Mouse (Mus musculus) yolk sac, embryonic 10.5 days (tissue): ENCODE data around the gene Pwwp2a.
A peak's percentile ranks its signal among the peaks of the same experiment; 100 is the strongest.

ENCODE experiments used
- DNase-seq: peaks from one replicate; pipeline ENCODE4 v3.0.0-alpha.2; 2017; ENCODE audit warnings: low spot score

Gene Pwwp2a

DNA sequence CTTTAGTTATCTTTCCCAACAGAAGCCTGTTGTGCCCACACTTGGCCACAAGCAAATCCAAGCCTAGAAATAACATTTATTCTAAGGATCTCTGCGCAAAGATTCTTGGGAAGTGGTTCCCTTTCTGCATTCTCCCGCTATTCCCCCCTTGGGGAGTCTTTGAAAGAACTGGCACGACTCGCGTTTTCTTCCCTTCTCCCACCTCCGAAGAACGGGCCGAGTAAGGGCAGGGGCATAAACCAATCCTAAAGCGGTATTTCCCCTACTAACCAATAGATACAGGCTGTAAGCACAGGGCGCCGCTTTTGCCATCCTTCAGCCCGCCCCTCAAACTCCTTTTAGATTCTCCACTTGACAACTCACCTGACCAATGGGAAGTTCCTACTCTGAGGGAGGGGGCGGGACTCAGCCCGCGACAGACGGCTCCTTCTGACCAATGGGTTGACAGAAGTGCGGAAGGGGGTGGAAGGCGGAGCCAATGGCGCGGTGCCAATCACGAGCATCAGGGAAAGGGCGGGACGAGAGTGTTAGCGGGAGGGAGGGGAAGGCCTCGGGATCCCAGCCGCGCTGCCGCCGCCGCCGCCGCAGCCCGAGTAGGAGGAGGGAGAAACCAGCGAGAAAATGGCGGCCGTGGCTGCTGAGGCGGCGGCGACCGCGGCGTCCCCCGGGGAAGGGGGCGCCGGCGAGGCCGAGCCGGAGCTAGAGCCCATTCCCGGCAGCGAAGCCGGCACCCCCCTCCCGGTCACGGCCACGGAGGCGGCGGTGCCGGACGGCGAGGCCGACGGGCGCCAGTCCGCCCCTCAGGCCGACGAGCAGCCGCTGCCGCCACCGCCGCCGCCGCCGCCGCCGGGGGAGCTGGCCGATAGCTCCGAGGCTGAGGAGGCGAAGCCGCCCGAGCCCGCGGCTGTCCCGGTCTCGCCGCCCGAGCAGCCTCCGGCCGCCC is at the start of gene Pwwp2a:
Pwwp2a (plus strand) TSS at position 527 of the 943 bp plus-strand sequence.
- peak; percentile 100 for DNase-seq

DNA sequence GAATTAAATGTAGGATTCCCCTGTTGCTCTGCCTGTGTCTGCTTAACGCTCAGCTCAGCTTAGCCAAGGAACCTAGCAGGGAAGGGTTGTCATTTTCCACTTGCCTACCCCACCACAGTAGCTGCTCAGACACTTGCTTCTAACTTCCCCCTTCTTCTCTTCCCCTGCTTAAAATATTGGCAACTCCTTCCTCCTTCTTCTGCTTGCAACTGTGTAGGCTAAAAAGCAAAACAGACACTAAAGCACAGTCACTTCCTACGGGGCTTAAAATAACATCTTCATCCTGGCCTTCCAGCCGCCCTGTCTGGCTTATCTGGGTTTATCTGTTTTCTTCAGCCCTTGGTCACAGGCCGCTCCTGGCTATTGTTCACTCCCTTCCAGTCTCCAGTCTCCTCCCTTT is 49.2 kb upstream of the Pwwp2a start:
- DNase-seq = peak; percentile 45

- DNase-seq = no peak
Measured at GRCm38 (mm10) chr11:43633165-43633564, 48.6 kb upstream of the Pwwp2a start.

DNA sequence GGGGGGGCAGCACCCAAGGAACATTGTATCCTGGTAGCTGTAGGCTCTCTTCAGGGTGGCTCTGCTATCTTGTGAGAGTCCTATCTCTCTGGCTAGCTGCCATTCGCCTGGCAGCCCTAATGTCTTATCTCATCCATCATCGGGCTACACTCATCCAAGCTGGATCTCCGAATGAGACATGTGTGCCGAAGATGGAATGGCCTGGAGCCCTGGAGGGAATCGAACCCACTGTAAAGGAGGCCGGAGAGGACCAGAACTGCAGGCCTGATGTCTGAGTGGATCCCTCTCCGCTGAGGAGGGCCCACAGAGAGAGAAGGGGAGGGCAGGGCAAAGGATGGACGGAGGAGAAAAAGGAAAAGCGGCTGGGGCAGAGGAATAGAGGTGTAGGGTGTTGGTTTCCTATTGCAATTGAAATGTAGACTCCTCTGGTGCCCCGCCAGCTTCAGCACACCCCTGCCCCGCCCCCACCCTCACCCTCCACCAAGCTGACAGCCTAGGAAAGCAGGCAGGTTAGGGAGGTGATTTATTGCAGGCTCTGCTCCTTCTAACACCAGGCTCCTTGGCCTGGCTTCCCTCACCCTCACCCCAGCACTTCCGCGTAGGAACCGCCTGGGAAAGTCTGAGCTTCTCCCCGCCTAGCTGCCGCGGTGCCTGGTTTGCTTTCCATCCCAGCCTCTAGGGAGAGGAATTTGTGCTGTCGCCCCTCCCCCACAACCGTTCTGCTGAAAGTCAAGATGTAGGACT is 48.0 kb upstream of the Pwwp2a start:
- peak; percentile 91 for DNase-seq

DNA sequence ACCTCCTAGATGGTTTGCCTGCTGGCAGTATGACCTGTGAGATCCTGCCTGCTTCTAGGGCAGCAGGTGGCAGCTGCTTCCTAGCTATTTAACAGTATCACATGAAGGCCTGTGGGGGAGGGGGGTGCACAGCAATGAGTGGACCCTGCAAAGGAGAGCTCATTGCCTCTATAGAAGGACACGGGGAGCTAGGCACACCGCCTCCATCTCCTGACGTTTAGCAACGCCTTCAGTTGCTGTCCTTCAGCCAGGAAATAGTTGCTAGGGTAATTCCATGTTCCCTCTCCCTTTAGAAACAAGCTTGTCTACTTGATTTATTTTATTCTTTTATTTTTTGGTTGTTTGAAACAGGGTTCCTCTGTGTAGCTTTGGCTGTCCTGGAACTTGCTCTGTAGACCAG is 45.0 kb upstream of the Pwwp2a start:
- DNase-seq = no peak

- no peak for DNase-seq
Measured at GRCm38 (mm10) chr11:43638486-43638885, 43.3 kb upstream of the Pwwp2a start.

- DNase-seq = no peak
Measured at GRCm38 (mm10) chr11:43643180-43643591, 38.6 kb upstream of the Pwwp2a start.

DNA sequence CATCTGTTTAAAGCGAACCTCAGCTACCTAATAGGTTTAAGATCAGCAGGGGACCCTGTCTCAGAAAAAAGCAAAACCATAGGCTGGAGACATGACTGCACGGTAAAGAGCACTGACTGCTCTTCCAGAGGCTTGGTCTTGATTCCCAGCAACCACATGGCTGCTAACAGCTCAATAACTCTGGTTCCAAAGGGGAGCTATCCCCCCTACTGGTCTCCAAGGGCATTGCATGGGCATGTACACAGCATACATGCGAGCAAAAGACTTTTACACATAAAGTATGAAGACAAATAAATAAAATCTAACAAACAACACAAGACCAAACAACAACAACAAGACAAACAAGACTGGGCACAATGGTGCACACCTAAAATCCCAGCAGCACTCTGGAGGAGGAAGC is 36.5 kb upstream of the Pwwp2a start:
- DNase-seq = no peak

DNA sequence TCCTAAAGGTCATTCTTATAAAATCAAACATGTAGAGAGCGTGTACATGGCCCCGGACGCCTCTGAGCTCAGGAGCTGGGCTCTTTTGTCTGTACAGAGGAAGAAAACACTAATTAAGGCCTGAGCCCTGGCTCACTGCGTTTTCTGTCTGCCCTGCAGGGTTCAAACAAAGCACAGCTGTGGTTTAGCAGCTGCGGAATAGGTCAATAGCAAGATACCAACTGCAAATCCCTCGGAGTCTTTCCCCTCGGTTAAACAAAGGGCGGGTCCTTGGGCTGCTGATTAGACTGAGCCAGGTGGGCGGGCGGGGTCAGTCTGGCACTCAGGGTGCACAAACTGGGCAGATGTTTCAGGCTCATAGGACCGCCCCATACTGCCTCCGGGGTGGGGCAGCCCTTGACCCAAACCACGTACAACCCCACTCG is 28.7 kb upstream of the Pwwp2a start:
- no peak for DNase-seq

DNA sequence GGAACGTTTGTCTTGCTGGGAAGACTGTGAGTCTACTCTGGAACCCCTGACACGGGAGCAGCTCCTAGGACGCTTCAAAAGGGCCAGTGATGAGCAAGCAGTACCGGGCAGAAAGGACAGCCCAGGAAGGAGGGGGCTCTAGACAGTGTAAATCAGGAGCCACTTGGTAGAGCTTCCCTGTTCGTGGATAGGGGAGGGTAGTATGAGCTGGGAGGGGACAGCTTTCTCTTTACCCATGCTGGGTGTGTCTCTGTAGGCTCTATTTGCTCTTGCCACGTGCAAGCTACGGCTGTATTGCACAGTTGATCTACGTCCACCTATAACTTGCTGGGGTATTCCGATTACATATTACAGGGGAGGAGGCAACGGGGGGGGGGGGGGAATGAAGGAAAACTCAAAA is 25.3 kb upstream of the Pwwp2a start:
- no peak for DNase-seq

GRCm38 (mm10) chr11:43658010-43658409 is 23.8 kb upstream of the Pwwp2a start:
- DNase-seq = no peak

DNA sequence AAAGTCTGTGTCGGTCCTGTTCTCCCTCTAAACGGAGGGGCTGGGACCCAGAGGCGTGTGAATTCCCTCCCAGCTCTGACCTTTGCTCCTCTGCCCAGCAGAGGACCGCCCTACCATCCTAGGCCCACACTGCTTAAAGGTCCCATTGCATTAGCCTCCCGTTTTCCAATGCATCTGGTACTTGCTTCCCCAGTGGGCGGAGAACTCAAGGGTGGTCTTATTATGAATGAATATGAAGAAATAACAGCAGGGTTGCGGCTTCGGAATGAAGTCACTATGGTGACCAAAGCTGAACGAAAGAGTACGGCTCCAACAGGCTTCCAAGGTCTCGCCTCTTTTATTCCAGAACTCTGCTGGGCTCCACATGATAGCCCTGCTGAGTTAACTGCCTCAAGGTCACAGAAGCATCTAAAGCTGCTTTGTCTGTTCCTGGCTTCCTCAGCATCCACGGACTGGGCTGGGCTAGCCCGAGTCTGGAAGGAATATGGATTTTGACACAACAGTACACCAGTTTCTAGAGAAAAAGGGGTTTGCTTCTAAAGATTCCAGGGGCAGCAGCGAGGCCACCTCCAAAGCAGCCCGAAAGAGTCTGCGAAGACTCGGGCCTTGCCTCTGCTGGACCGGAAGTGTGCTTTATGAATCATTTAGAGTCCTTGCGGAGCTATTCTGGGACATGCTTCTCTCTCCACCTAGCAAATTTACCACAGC is 14.6 kb upstream of the Pwwp2a start:
- peak; percentile 35 for DNase-seq

DNA sequence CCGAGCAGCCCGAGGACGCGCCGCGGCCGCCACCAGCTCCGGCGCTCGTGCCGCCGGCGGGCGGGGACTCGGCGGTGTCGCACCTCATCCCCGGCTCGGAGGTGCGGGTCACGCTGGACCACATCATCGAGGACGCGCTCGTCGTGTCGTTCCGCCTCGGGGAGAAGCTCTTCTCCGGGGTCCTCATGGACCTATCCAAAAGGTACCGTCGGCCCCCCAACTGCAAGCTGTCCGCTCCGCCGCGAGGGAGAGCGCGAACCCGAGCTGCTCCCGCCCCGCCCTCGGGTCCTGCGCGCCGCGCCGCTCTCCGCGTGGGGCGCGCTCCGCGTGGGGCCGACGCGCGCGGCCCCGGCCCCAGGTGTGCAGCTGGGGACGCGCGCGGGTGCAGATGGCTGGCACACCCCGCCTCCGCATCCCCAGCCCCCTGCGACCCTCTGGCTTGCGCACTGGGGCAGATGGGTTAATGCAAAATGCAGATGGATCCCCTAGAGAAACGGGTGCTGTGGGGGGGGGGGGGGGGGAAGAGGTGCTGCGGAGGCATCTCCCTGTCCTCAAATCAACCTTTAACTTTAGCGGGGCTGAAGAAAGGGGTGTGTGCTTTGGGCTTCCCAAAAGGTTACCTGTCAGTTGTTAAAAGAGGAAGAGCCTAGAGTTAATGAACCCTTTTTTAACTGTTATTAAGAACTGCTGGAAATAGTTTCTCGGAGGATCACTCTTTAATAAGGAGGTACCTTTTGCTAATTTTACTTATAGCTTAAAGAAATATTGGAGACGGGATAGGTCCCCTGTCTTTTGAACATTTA is 818 bp downstream of the Pwwp2a start:
- DNase-seq = peak; percentile 56

DNA sequence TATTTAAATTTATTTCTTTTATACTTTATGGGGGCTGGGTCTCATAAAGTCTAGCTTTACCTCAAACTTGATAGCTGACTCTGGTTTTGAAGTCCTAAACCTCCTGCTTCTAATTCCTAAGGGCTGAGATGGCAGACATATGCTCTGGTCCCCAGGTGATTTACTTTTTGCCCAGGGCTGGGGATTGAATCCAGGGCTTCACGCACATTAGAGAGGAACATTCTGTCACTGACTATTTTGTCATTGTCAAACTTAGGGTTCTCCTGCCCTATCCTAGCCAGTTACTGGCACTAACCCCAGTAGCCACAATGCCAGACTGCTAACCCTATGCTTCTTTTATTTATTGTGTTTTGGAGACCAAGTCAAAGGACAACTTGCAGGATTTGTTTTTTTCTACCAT is 7.1 kb downstream of the Pwwp2a start:
- no peak for DNase-seq

GRCm38 (mm10) chr11:43696623-43697022 is 14.8 kb downstream of the Pwwp2a start:
- DNase-seq = no peak

- DNase-seq = no peak
Measured at GRCm38 (mm10) chr11:43698621-43699020, 16.8 kb downstream of the Pwwp2a start.

DNA sequence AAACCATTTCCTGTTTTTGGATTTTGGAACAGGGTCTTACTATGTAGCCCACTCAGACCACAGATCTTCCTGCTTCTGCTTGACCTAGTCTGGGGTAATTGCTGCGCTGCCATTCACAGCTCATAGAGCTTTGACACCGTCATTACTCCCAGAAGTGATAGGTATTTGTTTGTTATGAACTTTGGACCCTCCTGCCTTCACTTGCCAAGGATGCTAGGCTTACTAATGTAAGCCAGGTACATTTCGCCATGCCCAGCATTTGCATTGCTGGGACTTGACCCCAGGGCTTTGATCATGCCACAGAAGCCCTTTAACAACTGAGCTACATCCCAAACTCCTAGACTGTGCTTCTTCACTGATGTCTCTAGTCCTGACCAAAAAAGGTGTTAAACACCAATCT is 18.5 kb downstream of the Pwwp2a start:
- peak; percentile 17 for DNase-seq

DNA sequence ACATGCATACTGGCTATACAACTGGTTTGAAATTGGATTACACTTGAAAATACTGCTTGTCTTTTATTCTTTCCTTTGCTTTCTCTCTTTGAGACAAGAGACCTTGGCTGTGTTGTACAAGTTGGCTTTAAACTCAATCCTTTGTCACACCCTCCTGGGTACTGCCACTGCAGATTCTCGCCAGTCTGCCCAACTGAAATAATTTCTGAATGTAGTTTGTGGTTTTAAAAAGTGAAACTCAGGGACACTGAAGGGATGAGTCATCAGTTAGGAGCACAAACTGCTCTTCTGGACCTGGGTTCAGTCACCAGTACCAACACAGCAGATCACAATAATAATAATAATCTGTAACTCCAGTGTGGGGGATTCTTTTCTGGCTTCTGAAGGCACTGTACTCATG is 21.8 kb downstream of the Pwwp2a start:
- DNase-seq = no peak

DNA sequence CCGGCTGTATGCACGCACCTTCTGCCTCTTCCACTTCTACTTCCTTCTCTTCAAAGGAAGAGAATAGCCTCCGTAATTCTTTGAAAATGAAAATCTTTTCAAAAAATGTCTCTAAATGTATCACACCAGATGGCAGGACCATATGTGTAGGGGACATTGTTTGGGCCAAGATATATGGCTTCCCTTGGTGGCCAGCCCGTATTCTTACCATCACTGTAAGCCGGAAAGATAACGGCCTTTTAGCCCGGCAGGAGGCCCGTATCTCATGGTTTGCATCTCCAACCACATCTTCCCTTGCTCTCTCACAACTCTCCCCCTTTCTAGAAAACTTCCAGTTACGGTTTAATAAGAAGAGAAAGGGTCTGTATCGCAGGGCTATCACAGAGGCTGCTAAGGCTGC is 24.0 kb downstream of the Pwwp2a start:
- DNase-seq = no peak

DNA sequence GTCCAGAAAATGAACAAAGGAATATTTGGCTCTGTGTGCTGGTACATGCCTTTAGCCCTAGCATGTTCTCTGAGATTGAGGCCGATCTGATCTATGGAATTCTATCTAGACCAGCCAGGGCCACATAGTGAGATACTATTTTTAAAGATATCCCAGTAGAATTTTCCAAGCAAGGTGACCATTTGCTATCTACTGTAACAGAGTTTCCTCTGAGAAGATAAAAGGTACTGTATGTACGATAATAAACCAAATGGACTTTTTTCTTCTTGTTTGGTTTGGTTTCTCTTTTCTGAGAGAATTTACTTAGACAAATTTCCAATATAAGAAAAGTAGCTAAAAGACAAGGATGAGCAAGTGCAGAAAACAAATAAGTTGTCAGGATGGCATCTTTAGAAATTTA is 26.6 kb downstream of the Pwwp2a start:
- DNase-seq = no peak

DNA sequence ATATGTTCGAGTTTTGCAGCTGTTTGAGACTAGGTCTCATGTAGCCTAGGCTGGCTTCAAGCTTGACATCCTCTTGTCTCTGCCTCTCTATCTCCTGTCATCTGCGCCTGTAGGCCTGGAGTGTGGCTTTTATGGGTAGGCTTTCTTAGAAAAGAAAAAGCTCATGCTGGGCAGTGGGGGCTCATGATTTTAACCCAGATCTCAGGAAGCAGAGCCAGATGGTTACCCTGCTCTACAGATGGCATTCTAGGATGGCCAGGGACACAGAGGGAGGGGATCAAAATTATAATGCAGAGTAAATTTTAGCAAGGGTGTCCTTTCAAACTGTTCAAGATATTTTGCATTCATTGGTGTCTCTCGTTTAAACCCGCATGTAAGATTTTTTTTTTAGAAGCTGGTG is 30.4 kb downstream of the Pwwp2a start:
- no peak for DNase-seq

GRCm38 (mm10) chr11:43723411-43723810 is 41.6 kb downstream of the Pwwp2a start:
- no peak for DNase-seq
